Mouse (Mus musculus) ovary, postnatal 36 days (tissue): ENCODE measurements at regions not wholly inside any gene's neighbourhood (a gene's known extent, or its start where the extent isn't known, plus 50 kb on each side); places are given as distances from the start of the nearest gene placed in this dataset.

Source experiments
- DNase-seq: peaks from one replicate; pipeline ENCODE4 v3.0.0; 2022; ENCODE audit warnings: low spot score, mixed read lengths

DNA sequence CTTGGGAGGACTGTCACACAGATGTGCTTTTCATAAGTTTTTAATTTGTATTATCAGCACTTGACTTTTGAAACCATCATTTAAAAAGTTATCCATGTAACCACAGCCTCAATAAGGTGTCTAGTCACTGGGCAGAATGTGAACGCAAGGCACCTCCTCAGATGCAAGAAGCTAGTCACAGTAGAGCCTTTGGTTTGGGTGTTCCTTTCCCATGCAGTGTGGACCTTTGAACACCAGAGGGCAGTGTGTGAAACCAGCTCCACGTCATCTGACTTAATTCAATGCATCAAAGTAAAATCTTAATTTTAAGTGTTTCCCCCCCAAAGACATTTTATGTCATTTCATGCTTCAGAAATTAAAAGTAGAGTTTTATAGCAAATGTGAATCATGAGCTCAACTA, 166.2 kb upstream of the Nabp1 start:
- DNase-seq, result peak; percentile 59

DNA sequence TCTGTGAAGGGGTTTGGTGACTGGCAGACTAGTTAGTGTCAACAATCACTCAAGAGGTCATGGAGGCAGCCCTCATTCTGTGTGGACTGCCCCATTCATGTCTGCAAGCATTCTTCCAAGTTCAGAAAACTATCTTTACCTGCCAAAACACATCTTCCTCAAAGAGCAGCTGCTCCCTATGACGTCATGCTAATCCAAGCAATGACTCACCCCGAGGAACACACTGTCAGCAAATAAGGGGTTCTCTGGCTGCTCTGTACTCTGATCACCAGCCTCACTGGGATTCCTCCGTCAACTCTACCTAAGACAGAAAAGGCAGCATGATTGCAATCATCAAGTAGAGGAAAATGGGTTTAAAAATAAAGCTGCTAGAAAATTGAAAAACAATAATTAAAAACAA, 165.4 kb upstream of the Nabp1 start:
- no peak for DNase-seq

DNA sequence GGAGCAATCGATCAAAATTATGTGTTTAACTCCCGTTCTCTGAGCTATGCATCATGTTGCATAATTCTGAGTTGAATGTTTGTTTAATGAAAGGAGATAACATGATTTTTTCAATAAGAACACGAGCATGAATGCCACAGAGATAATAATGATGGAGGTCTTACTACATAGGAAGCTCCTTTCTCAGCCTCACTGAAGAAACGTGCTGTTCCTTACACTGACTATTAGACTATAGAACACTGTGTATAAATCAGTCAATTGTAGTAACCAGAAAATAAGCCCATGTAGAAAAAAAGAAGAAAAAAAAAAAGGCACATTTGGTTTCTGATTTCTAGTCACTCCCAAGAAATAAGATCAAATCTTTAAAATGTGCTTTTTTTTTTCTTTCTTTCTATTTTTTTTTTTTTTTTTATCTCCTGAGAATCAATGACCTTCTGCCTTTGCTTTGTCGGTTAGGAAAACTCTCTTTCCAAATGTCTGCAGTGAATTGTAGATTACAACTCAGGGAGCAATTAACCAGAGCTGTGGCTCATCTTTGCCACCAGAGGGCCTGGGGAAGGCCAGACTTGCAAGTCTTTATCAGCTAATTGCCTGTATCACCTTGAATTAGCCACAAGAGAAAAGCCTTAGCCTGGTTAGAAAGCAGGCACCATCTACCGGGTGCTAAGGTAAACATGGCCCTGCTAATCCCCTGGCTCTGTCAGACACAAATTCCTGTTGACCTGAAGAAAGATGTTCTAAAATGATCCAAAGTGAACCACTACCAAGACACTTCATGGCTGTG, 160.5 kb upstream of the Nabp1 start:
- DNase-seq, result no peak

DNA sequence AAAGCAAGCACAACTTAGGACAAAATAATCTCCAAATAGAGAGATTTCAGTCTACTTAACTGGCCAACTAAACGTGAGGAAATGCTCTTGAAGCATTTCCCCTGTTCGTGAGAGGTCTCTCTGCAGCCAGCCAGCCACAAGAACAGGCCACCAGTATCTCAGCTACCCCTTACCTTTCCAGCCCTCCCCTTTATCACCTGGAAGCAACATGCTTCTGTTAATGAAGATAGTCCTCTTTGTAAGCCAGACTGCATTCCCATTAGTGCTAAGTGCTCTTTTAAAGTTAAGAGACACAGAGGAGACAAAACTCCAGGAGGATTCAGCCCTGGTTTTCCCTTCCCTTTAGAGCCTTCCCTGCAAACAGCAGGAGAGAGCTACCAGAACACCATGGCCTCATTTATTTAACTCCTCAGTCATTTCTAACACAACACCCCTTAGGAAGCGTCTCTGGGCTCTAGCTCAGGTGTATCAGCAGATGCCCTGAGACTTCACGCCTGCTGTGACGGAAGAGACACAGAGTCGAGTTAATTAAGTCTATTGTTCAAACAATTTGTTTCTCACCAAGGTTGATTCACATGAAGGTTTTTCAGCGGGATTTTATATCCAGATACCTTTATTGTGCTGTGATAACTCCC, 157.8 kb upstream of the Nabp1 start:
- DNase-seq, result no peak

DNA sequence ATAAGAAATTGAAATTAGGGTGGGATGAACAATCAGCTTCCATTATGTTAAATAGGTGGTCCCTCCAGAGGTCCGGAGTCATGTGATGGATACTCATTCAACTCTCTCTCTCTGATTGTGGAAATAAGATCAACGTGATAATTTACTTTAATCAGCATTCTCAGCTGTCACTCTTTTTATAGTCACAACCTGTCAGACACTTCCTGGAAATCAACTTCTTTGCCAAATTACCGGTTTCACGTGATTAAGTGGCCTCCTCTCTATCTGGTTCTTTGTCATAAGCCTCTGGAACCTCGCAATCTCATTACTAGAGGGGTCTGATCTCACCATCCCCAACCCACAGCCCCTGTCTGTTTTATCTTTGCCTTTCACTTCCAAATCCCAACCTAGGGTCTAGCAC, 155.6 kb upstream of the Nabp1 start:
- DNase-seq, result no peak

GRCm38 (mm10) chr1:51632851-51633250, 154.6 kb upstream of the Nabp1 start:
- DNase-seq, result no peak

DNA sequence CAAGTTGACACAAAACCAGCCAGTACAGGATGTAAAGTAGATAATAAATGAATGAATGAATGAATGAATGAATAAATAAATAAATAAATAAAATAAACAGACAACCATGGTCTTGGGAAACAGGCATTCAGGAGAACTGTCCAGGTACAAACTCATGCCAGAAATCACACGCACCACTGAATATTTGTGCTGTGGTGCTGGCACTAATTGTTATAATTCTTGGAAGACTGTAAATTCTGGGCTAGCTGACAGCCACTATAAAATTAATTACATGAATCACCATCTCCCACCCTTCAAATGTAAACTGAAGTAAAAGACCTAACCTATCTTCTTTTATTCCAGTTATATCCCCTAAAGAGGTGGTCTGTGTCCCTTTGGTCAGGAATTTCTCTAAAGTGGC, 151.6 kb upstream of the Nabp1 start:
- no peak for DNase-seq

DNA sequence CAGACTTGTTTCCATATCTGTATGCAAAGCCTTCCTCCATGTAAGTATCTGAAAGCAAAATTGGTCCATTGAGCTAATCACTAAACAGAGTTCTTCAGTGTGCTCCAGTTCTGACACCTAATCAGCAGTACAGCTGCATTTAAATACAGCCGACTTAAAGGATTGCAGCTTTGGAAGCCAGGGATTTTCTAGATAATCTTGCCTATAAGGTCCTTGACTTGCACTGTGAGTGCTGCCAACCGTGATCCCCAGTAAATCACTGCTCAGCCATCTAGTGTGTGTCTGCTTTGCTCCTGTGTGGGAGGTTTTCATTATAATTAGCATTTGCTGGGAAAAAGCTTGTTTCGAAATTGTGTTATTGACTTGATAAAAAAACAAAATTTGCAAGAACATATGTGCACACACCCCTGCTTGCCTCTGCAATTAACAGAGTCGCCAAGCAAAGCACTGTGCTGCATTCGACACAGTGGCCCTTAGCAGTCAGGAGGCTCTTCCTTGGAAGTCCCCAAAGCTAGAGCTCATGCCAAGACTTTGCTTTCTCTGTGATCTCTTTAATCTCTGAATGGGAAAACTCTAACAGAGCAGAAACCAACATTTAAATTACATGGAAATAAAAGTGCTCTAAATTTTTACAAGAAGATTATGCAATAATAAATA, 150.0 kb upstream of the Nabp1 start:
- no peak for DNase-seq

- DNase-seq, result no peak
Measured at GRCm38 (mm10) chr1:51626303-51626702, 148.1 kb upstream of the Nabp1 start.

GRCm38 (mm10) chr1:51625079-51625478, 146.9 kb upstream of the Nabp1 start:
- no peak for DNase-seq

- DNase-seq, result no peak
Measured at GRCm38 (mm10) chr1:51624551-51624950, 146.3 kb upstream of the Nabp1 start.

DNA sequence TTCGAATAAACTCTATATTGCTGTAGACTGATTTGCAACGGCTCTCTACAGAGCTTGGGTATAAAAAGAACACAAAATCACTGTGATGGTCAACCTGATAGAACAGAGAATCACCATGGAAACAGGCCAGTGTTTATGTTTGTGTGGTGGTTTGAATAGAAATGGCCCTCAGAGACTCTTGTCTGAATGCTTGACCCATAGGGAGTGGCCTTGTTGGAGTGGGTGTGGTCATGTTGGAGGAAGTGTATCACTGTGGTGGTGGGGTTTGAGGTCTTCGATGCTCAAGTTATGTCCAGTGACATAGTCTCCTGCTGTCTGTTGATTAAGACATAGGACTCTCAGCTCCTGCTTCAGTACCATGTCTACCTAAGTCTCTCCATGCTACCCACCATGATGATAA, 144.8 kb upstream of the Nabp1 start:
- DNase-seq, result no peak

DNA sequence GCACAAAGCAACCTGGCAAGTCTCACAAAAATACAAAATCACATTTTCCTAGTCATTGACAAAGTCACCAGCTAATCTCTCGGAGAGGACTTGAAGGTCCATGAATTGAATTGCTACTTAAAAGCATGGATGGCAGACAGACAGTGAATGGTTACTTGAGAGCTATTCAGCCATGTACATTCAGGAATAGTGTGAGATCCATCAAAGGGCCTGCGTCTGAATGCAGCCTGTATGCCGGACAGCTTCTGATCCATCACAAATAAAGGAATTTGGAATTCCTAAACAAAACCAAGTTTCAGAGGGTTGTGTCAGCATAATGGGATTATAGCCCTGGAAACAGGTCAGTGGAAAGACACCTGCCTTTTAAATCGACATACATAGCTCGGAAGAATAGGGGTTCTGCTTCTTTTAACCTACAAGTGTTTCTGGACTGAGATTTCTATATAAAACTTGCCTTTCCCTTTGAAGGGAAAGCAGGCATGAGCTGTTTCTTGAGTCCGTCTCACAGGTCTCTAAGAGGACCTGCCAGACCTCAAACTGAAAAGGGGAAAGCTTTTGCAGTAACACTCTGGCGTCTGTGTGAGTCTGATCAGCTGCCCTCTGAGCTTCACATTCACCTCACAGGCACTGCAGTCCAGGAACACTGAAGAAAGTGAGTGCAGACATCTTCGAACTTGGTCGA, 144.1 kb upstream of the Nabp1 start:
- no peak for DNase-seq

GRCm38 (mm10) chr1:51621062-51621461, 142.8 kb upstream of the Nabp1 start:
- no peak for DNase-seq

GRCm38 (mm10) chr1:51617502-51618251, 139.5 kb upstream of the Nabp1 start:
- no peak for DNase-seq

DNA sequence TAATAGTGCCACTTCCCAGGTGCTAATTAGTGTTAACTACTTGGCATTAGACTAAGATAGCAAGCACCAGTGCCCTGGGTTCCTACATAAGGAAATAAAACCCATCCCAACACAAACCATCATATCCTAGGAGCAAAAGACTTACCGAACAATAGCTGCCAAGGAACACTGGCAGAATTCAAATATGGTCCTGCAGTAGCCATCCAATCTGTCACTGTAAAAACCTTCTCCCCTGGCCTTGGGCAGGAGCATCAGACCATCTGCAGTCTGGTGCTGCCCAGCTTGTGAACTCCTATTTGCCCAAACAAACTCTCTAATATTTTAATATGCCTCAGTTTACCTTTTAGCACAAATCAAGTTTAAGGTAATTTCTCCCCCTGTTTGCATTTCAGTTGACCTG, 137.9 kb upstream of the Nabp1 start:
- DNase-seq, result no peak

GRCm38 (mm10) chr1:51615523-51615922, 137.3 kb upstream of the Nabp1 start:
- peak; percentile 36 for DNase-seq

- no peak for DNase-seq
Measured at GRCm38 (mm10) chr1:51614700-51615099, 136.5 kb upstream of the Nabp1 start.

DNA sequence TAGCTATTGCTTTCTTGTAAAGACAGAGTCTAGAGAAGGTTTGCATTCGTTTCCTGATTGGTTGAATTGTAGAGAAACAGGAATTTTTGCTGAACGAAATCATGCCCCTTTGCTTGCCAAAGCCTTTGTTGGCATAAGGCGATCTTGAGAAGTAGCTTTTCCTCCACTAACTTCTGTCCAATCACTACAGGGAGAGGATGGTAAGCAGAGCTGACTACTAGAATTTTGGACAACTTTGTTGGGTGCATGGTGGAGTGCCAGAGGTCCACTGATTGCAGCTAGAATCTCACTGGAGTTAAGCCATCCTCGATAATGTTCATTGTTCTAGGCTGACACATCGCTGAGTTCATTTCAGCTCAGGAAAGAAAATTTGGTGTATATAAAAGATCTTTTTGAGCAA, 131.1 kb upstream of the Nabp1 start:
- DNase-seq, result no peak

DNA sequence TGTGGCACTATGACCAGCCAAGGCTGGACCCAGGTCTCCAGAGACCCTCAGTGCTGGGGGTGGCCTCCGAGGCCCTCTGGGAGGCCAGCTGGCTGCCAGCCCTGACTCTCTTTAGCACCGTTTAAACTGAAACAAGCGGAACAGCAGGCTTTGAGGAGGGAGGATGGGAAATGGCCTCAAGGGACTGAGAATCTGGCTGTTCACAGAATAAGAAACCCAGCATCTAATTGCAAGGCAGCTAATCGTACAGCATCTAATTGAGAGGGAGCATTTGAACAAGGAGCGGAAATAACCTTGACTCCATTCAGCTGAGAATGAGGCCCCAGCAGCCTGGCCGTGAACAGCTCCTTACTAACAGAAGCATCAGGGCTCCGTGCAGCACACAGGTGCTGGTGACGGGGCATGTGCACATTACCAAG, 129.2 kb upstream of the Nabp1 start:
- no peak for DNase-seq

GRCm38 (mm10) chr1:51602071-51602470, 123.8 kb upstream of the Nabp1 start:
- DNase-seq, result no peak

DNA sequence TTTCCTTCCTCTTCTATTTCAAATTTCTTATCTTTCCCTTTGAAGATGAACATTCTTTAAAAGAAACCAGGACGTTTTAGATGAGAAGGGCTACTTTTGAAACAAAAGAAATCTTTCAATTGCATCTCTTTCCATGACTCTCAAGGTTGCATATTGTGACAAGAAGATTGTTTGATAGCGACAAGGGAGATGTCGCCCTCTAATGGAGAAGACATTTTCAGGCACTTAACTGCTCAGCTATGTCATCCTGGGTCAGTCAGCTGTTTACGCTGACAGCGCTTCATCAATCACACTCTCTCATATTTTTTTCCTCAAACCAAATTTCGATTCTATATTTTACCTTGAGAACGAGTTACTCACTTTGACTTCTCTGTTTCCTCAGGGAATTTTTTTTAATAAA, 122.2 kb upstream of the Nabp1 start:
- DNase-seq, result no peak
